Mouse (Mus musculus): Measurements from ENCODE around the gene Ap4s1.

GRCm38 (mm10) chr12:51706673-51707235 is 15.9 kb downstream of the Ap4s1 start:
- TF ChIP-seq CTCF (IDR thresholded peaks at IDR 0.05) (no peak), EP300 (IDR thresholded peaks at IDR 0.05) (no peak)

Measured in lung, postnatal 0 days (tissue).